Mouse (Mus musculus): ENCODE measurements around the gene Gm765. TPM values are rescaled to one million over a fixed set of nuclear protein-coding genes. Genes with fewer than 3 reads are reported as not detected.

Gm765 gene
- polyA plus RNA-seq, 1 experiment, result not detected

DNA sequence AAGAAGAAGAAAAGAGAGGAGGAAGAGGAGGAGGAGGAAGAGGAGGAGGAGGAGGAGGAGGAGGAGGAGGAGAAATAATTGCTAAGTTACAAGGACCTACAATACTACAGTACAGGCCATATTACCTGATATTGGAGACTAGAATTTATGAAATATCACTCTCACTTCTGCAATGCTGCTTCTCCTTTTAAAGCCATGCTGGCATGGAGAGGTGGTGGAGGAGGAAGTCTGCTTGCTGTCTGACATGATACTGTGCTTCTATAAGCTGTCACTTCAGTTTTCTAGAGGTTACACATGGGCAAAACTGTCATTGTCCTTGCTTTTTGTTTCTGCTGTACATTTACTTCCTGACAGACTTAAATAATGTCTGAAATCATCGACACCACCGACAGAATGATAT, 9.8 kb downstream of the Gm765 start:
- no peak for DNase-seq (ENCODE audit: low read depth in 1 of 2, low spot score in 2 of 2)
- WGBS, result 52% methylated on average over 2 of the region's 2 CpGs
- TF ChIP-seq POLR2A (IDR thresholded peaks at IDR 0.05; ENCODE audit: low read depth, low read length) (no peak), CTCF (IDR thresholded peaks at IDR 0.05; ENCODE audit: extremely low read depth, insufficient read depth, insufficient read length, insufficient replicate concordance) (no peak)
- Histone ChIP-seq H3K27ac (ENCODE audit: insufficient read depth, low read length) (no peak overlapping the region), H3K4me1 (ENCODE audit: control insufficient read depth, insufficient read depth, insufficient read length) (no peaks in the 10 kb centered on the region), H3K4me3 (ENCODE audit: extremely low read depth, insufficient read depth, insufficient read length) (no peak overlapping the region), H3K36me3 (ENCODE audit: control insufficient read depth, insufficient read depth, low read length) (no peaks in the 10 kb centered on the region), H3K27me3 (ENCODE audit: control insufficient read depth, insufficient read depth, low read length) (no peaks in the 10 kb centered on the region)

DNA sequence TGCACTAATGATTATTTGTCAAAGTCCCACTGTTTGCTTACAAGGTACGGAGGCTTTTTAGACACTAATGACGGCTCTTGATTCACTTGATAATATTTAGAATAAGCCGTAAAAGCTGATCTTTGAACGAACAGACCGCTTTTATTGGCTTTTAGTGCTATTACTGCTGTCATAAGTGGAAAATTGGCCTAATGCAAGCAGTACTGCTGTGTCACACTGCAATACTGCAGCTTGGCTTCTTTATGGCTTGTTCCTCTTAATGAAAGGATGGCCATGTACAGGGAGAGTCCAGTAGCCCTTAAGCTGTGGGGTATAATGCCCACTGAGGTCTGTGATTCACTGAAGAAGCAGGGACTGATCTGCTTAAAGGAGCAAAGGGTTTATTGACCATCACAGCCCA, 30.9 kb downstream of the Gm765 start:
- no peaks in the 10 kb centered on the region for H3K36me3 ChIP-seq (ENCODE audit: control insufficient read depth, insufficient read depth, low read length)
- 93% methylated on average over 5 of the region's 5 CpGs for WGBS
- no peak overlapping the region for H3K4me3 ChIP-seq (ENCODE audit: extremely low read depth, insufficient read depth, insufficient read length)
- no peak overlapping the region for H3K27ac ChIP-seq (ENCODE audit: insufficient read depth, low read length)
- no peak for DNase-seq (ENCODE audit: low read depth in 1 of 2, low spot score in 2 of 2)
- H3K4me1 ChIP-seq (ENCODE audit: control insufficient read depth, insufficient read depth, insufficient read length), result no peaks in the 10 kb centered on the region
- TF ChIP-seq CTCF (IDR thresholded peaks at IDR 0.05; ENCODE audit: extremely low read depth, insufficient read depth, insufficient read length, insufficient replicate concordance) (no peak), POLR2A (IDR thresholded peaks at IDR 0.05; ENCODE audit: low read depth, low read length) (no peak)
- no peaks in the 10 kb centered on the region for H3K27me3 ChIP-seq (ENCODE audit: control insufficient read depth, insufficient read depth, low read length)

DNA sequence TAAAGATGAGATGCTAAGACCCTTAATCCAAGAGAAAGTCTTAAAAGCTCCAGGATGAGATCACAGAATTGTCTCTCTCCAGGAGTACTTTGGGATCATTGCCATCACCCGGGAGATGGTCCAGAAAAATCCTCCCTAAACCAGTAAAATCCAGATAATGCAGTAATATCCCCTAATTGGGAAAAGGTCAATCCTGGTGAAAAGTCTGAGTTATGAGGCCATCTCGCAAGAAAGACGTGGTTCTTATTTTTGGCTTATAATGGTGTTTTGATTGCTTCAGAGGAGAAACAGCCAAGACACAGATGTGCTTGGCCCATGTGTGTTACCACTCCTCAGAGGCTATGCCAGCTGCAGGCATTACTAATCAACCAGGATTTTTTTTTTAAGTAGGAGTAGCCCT, 34.9 kb downstream of the Gm765 start:
- H3K27ac ChIP-seq (ENCODE audit: insufficient read depth, low read length), result no peak overlapping the region
- WGBS, result 86% methylated on average over 3 of the region's 3 CpGs
- H3K36me3 ChIP-seq (ENCODE audit: control insufficient read depth, insufficient read depth, low read length), result no peaks in the 10 kb centered on the region
- no peaks in the 10 kb centered on the region for H3K4me1 ChIP-seq (ENCODE audit: control insufficient read depth, insufficient read depth, insufficient read length)
- TF ChIP-seq CTCF (IDR thresholded peaks at IDR 0.05; ENCODE audit: extremely low read depth, insufficient read depth, insufficient read length, insufficient replicate concordance), result no peak
- no peak for TF ChIP-seq POLR2A (IDR thresholded peaks at IDR 0.05; ENCODE audit: low read depth, low read length)
- DNase-seq (ENCODE audit: low read depth in 1 of 2, low spot score in 2 of 2), result no peak
- no peak overlapping the region for H3K4me3 ChIP-seq (ENCODE audit: extremely low read depth, insufficient read depth, insufficient read length)
- H3K27me3 ChIP-seq (ENCODE audit: control insufficient read depth, insufficient read depth, low read length), result no peaks in the 10 kb centered on the region

DNA sequence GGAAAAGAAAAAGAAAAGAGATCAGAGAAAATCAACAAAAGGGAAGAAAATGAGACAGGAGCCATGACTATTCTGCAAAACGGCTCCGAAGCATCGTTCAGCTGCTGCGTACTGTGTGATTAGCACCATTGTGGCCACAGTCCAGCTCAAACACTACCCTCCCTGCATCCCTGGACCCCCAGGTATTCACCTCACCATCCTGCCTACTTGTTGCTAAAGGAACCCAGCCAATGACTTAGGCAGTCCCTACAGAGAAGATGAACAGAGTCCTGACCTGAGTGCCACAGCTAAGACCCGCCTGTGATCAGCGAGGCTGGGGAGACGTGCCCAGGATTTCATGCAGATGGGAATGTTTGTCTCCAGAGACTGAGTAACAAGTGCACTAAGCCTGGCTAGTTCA, 35.4 kb downstream of the Gm765 start:
- Histone ChIP-seq H3K27ac (ENCODE audit: insufficient read depth, low read length) (no peak overlapping the region), H3K4me1 (ENCODE audit: control insufficient read depth, insufficient read depth, insufficient read length) (no peaks in the 10 kb centered on the region), H3K27me3 (ENCODE audit: control insufficient read depth, insufficient read depth, low read length) (no peaks in the 10 kb centered on the region), H3K36me3 (ENCODE audit: control insufficient read depth, insufficient read depth, low read length) (no peaks in the 10 kb centered on the region), H3K4me3 (ENCODE audit: extremely low read depth, insufficient read depth, insufficient read length) (no peak overlapping the region)
- no peak for DNase-seq (ENCODE audit: low read depth in 1 of 2, low spot score in 2 of 2)
- no peak for TF ChIP-seq CTCF (IDR thresholded peaks at IDR 0.05; ENCODE audit: extremely low read depth, insufficient read depth, insufficient read length, insufficient replicate concordance)
- TF ChIP-seq POLR2A (IDR thresholded peaks at IDR 0.05; ENCODE audit: low read depth, low read length), result no peak
- 93% methylated on average over 7 of the region's 7 CpGs for WGBS

DNA sequence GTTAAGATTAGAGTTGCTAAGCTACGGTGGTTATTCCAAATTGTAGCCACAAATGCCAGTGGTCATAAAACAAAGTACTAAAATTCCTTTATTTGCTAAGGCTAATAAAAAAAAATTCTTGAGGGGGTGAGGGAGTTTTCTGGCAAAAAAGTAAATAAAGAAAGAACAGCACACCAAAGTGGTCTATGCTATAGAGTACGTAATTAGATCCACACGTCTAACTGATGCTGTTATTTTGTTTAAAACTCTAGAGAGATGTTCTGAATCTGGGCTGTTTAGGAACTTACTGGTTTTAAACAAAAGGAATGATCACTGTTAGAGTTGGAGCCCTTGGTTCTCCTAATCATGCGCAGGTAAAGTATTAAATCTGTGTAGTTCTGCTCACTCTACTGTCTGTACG, 50.5 kb downstream of the Gm765 start:
- no peak overlapping the region for H3K4me3 ChIP-seq (ENCODE audit: extremely low read depth, insufficient read depth, insufficient read length)
- TF ChIP-seq CTCF (IDR thresholded peaks at IDR 0.05; ENCODE audit: extremely low read depth, insufficient read depth, insufficient read length, insufficient replicate concordance), result no peak
- no peak for TF ChIP-seq POLR2A (IDR thresholded peaks at IDR 0.05; ENCODE audit: low read depth, low read length)
- H3K4me1 ChIP-seq (ENCODE audit: control insufficient read depth, insufficient read depth, insufficient read length), result no peaks in the 10 kb centered on the region
- H3K27me3 ChIP-seq (ENCODE audit: control insufficient read depth, insufficient read depth, low read length), result no peaks in the 10 kb centered on the region
- WGBS, result 88% methylated on average over 5 of the region's 5 CpGs
- no peak for DNase-seq (ENCODE audit: low read depth in 1 of 2, low spot score in 2 of 2)
- H3K27ac ChIP-seq (ENCODE audit: insufficient read depth, low read length), result no peak overlapping the region
- H3K36me3 ChIP-seq (ENCODE audit: control insufficient read depth, insufficient read depth, low read length), result no peaks in the 10 kb centered on the region

DNA sequence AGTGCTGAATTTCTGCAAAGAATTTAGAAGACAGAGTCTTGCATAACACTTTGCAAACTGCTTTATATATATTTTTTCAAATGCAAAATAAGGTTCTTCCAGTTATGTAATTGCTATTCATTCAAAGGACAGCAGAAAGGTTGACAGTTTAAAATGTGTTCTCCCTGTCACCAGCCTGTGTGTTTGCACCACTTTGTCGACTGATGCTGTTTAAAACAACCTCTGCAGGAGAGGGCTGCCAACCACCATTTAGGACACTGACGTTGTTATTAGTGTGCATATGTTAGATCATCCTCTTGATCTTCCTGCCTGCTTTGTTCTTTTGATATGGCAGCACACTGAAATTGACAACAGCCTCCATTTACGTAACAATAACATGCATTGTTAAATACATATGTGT, 54.2 kb downstream of the Gm765 start:
- DNase-seq (ENCODE audit: low read depth in 1 of 2, low spot score in 2 of 2), result no peak
- WGBS, result 59% methylated on average over 3 of the region's 3 CpGs
- Histone ChIP-seq H3K4me3 (ENCODE audit: extremely low read depth, insufficient read depth, insufficient read length) (no peak overlapping the region), H3K36me3 (ENCODE audit: control insufficient read depth, insufficient read depth, low read length) (no peaks in the 10 kb centered on the region), H3K4me1 (ENCODE audit: control insufficient read depth, insufficient read depth, insufficient read length) (no peaks in the 10 kb centered on the region), H3K27ac (ENCODE audit: insufficient read depth, low read length) (no peak overlapping the region), H3K27me3 (ENCODE audit: control insufficient read depth, insufficient read depth, low read length) (no peaks in the 10 kb centered on the region; the same call in 1 of the 2 replicates)
- TF ChIP-seq POLR2A (IDR thresholded peaks at IDR 0.05; ENCODE audit: low read depth, low read length) (no peak), CTCF (IDR thresholded peaks at IDR 0.05; ENCODE audit: extremely low read depth, insufficient read depth, insufficient read length, insufficient replicate concordance) (no peak)

DNA sequence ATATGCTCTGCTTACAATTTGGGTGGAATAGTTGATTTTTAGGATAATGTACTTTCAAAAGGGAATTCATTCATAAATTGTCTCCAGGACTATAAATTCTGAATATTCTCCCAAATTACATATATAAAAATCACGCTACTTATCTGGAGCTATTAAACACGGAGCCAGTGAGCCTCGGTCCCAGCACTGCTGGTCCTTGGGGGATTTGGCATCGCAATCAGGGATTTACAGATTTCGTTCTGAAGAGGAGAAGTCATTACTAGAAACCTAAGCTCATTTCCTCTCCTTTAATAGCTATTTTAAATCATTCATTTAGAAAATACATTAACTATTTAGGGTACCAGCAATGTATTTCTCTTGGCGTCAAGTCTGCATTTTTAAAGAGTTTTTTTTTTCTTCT, 55.0 kb downstream of the Gm765 start:
- TF ChIP-seq CTCF (IDR thresholded peaks at IDR 0.05; ENCODE audit: extremely low read depth, insufficient read depth, insufficient read length, insufficient replicate concordance) (no peak), POLR2A (IDR thresholded peaks at IDR 0.05; ENCODE audit: low read depth, low read length) (no peak)
- Histone ChIP-seq H3K27ac (ENCODE audit: insufficient read depth, low read length) (no peak overlapping the region), H3K36me3 (ENCODE audit: control insufficient read depth, insufficient read depth, low read length) (no peaks in the 10 kb centered on the region), H3K4me3 (ENCODE audit: extremely low read depth, insufficient read depth, insufficient read length) (no peak overlapping the region), H3K4me1 (ENCODE audit: control insufficient read depth, insufficient read depth, insufficient read length) (no peaks in the 10 kb centered on the region), H3K27me3 (ENCODE audit: control insufficient read depth, insufficient read depth, low read length) (no peaks in the 10 kb centered on the region; the same call in 1 of the 2 replicates)
- 83% methylated on average over 6 of the region's 6 CpGs for WGBS
- no peak for DNase-seq (ENCODE audit: low read depth in 1 of 2, low spot score in 2 of 2)
